Mouse (Mus musculus) intestine, embryonic 14.5 days (tissue): ENCODE data around the gene Slc9a8. TPM values are rescaled to one million over a fixed set of nuclear protein-coding genes. Genes with fewer than 3 reads are reported as not detected.
A peak's percentile ranks its signal among the peaks of the same experiment; 100 is the strongest.

ENCODE experiments used
- ATAC-seq: fragments of 200-750 bp; cut with Nextera tagmentation; replicated peaks from 2 replicates; pipeline ENCODE4 v1.8.0; 2017; ENCODE audit warnings: low read depth, moderate number of reproducible peaks, moderate TSS enrichment, moderate library complexity; ENCODE audit not compliant: low FRiP score, low TSS enrichment
- DNase-seq: peaks from one replicate; pipeline ENCODE4 v3.0.0-alpha.2; 2018; ENCODE audit warnings: low spot score
- H3K27ac ChIP-seq: fragments of 300-500 bp; sonication (generic); 2 replicates; pipeline ENCODE4 v1.5.1; 2014; ENCODE audit warnings: low read depth, mild to moderate bottlenecking, control low read depth
- H3K27me3 ChIP-seq: fragments of 300-500 bp; sonication (generic); replicated peaks from 2 replicates; pipeline ENCODE4 v1.6.1; 2014; ENCODE audit warnings: low read length, control low read depth; ENCODE audit not compliant: control insufficient read depth, insufficient read depth
- H3K36me3 ChIP-seq: fragments of 300-500 bp; sonication (generic); 2 replicates; pipeline ENCODE4 v1.6.1; 2014; ENCODE audit warnings: low read length, control low read depth; ENCODE audit not compliant: control insufficient read depth, insufficient read depth
- H3K4me1 ChIP-seq: fragments of 300-500 bp; sonication (generic); replicated peaks from 2 replicates; pipeline ENCODE4 v1.6.1; 2014; ENCODE audit warnings: low read length, control low read depth, mixed read lengths; ENCODE audit not compliant: control insufficient read depth, insufficient read depth
- H3K4me2 ChIP-seq: fragments of 300-500 bp; sonication (generic); 2 replicates; pipeline ENCODE4 v1.6.1; 2014; ENCODE audit warnings: low read length
- H3K4me3 ChIP-seq: fragments of 300-500 bp; sonication (generic); 2 replicates; pipeline ENCODE4 v1.5.1; 2014; ENCODE audit warnings: low read depth, low read length, control low read depth, mixed read lengths
- H3K9ac ChIP-seq: fragments of 300-500 bp; sonication (generic); 2 replicates; pipeline ENCODE4 v1.6.1; 2014; ENCODE audit warnings: mild to moderate bottlenecking, low read length
- H3K9me3 ChIP-seq: fragments of 300-500 bp; sonication (generic); 2 replicates; pipeline ENCODE4 v1.6.1; 2016; ENCODE audit warnings: low read length, control low read depth; ENCODE audit not compliant: control insufficient read depth
- WGBS: fragments of 180-500 bp; shearing (Covaris S2); extraction: QIAGEN DNeasy Blood & Tissue Kit; methylation state at CpG from one replicate; pipeline ENCODE4 v1.1.7; 2014; 5-methylcytosine and 5-hydroxymethylcytosine counted together
- polyA plus RNA-seq: library from polyadenylated mRNA; unstranded; fragments of >200 nt; fragmentation: Nextera tagmentation; extraction: Ambion mirVana; gene quantifications from 2 replicates; pipeline ENCODE4 v1.2.1, GENCODE M21; 2014

The Slc9a8 gene
- polyA plus RNA-seq, 1 experiment from 2014 or later = 21.0 TPM

DNA sequence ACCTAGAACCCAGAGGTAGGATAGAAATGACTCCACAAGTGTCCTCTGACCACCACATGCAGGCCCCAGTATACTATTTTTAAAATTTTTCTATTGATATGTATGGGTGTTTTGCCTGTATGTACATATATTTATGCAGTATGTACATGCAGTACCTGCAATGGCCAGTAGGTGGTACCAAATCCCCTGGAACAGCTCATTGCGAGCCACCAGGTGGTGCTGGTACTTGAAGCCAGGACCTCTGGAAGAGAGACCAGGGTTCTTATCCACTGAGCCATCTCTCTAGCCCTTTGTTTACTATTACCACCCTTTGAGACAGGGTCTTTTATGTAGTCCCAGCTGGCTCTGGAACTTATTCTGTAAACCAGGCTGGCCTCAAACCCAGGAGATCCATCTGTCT is 2.3 kb upstream of the Slc9a8 start:
- Histone ChIP-seq H3K9me3 (peaks cover 4% of the 10 kb centered on the region), H3K4me2 (no peak overlapping the region), H3K27me3 (no peaks in the 10 kb centered on the region), H3K27ac (no peak overlapping the region), H3K9ac (no peak overlapping the region), H3K36me3 (peaks cover 6% of the 10 kb centered on the region), H3K4me3 (no peak overlapping the region), H3K4me1 (peaks cover 13% of the 10 kb centered on the region; the same call in 1 of the 2 replicates)
- 50% methylated on average over 1 of the region's 1 CpGs for WGBS
- DNase-seq (peak; percentile 77), ATAC-seq (no peak)

DNA sequence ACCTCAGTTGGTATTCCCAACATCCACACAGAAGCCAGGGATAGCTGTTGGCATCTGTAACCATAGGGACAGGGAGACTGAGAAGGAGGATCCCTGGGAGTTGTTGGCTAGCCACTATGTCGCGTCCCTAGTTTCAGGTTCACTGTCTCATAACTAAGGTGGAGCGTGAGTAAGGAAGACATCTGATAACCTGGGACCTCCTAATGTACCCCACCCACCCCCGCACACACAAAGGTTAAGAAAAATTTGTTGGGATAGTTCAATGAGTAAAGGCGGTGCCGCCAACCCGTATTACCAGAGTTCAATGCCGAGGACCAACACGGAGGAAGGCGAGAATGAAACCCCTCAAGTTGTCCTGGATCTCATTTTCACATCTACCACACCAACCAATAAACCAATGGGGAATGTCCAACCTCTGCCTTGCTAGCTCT is 686 bp upstream of the Slc9a8 start:
- H3K27ac ChIP-seq = peak overlapping the region; percentile 98
- peak overlapping the region; percentile 97 for H3K9ac ChIP-seq
- H3K4me1 ChIP-seq = peaks cover 13% of the 10 kb centered on the region; the same call in 1 of the 2 replicates
- peak overlapping the region; percentile 77 for H3K4me3 ChIP-seq
- peaks cover 22% of the 10 kb centered on the region for H3K36me3 ChIP-seq
- 22% methylated on average over 10 of the region's 10 CpGs for WGBS
- H3K9me3 ChIP-seq = peaks cover 4% of the 10 kb centered on the region
- 0 out of 2 replicates have a peak, but pooled peaks have one; percentile 1 for ATAC-seq
- no peaks in the 10 kb centered on the region for H3K27me3 ChIP-seq
- H3K4me2 ChIP-seq = peak overlapping the region; percentile 92
- DNase-seq = peak; percentile 58

DNA sequence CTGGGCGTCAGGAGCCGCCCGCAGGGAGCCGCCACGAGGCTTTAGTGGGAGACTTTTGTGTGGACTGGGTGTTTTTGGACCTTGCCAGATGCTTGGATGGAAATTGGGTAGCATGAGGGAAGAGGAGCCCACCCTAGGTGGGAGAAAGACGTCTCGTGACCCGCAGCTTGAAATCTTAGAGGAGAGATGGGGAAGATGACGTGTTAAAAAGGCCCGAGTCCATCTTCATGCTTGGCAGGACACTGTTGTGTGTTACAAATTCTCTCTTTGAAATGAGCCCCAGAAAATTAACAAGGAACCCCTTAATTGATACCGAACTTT is 598 bp downstream of the Slc9a8 start:
- Histone ChIP-seq H3K36me3 (peaks cover 35% of the 10 kb centered on the region), H3K4me2 (peak overlapping the region; percentile 92), H3K9me3 (peaks cover 4% of the 10 kb centered on the region), H3K4me1 (peaks cover 13% of the 10 kb centered on the region; the same call in 1 of the 2 replicates), H3K27me3 (no peaks in the 10 kb centered on the region), H3K4me3 (peak overlapping the region; percentile 77), H3K27ac (peak overlapping the region; percentile 98), H3K9ac (peak overlapping the region; percentile 97)
- no peak for DNase-seq
- ATAC-seq = no peak
- WGBS = 5% methylated on average over 11 of the region's 11 CpGs

DNA sequence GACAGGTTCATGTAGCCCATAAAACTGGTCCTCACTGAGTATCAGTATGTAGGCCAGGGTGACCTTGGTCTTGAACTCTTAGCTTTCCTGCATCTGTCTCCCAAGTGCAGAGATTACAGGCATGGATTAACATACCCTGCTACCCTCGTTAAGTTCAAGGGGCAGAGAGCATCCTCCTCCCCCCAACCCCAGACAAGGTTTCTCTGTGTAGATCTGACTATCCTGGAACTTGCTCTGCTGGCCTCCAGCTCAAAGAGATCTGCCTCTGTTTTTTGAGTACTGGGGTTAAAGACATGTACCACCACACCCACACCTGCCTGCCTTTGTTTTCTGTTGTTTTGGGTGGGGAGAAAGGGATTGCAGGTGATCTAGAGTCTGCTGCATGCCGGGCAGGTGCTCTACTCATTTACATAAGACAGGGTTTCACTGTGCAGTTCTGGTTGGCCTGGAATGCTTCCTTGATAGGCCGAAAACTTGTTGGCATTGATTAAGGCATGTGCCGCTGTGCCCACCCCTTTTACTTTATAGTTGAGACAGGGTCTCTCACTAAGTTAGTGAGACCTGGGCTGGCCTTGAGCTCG is 1.6 kb downstream of the Slc9a8 start:
- no peak for ATAC-seq
- peaks cover 45% of the 10 kb centered on the region for H3K36me3 ChIP-seq
- no peak overlapping the region for H3K9ac ChIP-seq
- no peak overlapping the region for H3K4me3 ChIP-seq
- no peak overlapping the region for H3K4me2 ChIP-seq
- H3K27me3 ChIP-seq = no peaks in the 10 kb centered on the region
- H3K4me1 ChIP-seq = peaks cover 13% of the 10 kb centered on the region; the same call in 1 of the 2 replicates
- H3K9me3 ChIP-seq = peaks cover 4% of the 10 kb centered on the region
- 89% methylated on average over 5 of the region's 5 CpGs for WGBS
- DNase-seq = no peak
- H3K27ac ChIP-seq = no peak overlapping the region

DNA sequence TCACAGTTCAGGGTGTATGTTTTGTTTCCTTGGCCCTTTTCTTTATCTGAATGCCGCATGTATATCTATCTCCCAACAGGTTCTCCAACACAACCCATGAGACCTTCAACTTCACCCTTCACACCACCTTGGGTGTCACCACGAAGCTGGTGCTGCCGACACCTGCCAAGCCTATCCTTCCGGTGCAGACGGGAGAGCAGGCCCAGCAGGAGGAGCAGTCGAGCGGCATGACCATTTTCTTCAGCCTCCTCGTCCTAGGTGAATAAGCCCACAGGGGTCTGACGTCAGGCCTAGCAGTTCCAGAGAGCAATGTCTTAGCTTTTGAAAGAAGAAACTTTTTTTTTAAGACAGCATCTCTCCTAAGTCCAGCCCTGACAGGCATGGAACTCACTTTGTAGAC is 2.5 kb downstream of the Slc9a8 start:
- Histone ChIP-seq H3K27me3 (no peaks in the 10 kb centered on the region), H3K9ac (no peak overlapping the region), H3K36me3 (peaks cover 54% of the 10 kb centered on the region), H3K4me2 (no peak overlapping the region), H3K4me3 (no peak overlapping the region), H3K27ac (no peak overlapping the region), H3K9me3 (peaks cover 4% of the 10 kb centered on the region), H3K4me1 (peaks cover 13% of the 10 kb centered on the region; the same call in 1 of the 2 replicates)
- ATAC-seq (no peak), DNase-seq (no peak)
- 82% methylated on average over 9 of the region's 9 CpGs for WGBS

DNA sequence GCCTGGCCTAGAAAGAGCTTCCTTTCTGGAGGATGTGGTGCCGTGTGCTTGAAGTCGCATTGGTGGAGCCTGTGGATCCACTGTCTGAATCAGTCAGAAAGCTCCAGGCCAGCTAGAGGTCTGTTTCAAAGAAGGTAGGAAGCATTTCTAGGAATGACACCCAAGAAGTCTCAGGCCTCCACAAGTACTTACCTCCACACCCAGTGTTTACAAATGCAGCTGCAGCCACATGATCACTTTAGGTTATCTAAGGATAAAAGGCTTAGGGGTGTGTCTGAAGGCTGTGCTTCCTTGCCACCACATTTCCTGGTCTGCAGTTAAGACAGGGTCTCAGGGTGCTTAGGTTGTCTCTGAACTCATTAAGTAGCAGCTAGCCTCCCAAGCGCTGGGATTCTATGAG is 3.0 kb downstream of the Slc9a8 start:
- DNase-seq = no peak
- Histone ChIP-seq H3K4me1 (peaks cover 13% of the 10 kb centered on the region; the same call in 1 of the 2 replicates), H3K36me3 (peaks cover 58% of the 10 kb centered on the region), H3K4me2 (no peak overlapping the region), H3K9ac (no peak overlapping the region), H3K9me3 (no peaks in the 10 kb centered on the region), H3K4me3 (no peak overlapping the region), H3K27me3 (no peaks in the 10 kb centered on the region), H3K27ac (no peak overlapping the region)
- WGBS = 93% methylated on average over 3 of the region's 3 CpGs
- ATAC-seq = no peak

DNA sequence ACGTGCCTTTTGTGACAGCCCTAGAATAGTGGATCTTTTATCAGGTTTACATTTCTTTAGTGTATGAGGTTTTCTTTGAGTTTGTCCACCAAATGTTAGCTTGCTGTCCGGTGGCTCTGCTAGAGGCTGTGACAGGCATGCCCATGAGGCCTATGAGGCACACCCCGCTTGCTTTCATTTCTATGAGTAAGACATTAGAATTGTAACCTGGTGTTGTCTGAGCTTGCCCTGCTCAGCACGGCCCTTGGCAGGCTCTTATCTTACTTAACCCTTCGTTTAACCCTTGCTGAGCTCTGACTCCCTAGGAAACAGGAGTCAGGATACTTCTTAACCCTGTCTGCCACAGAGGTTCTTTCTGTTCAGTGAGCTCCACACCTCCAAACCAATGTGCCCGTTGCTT is 3.9 kb downstream of the Slc9a8 start:
- Histone ChIP-seq H3K4me2 (no peak overlapping the region), H3K9me3 (no peaks in the 10 kb centered on the region), H3K36me3 (peaks cover 58% of the 10 kb centered on the region), H3K27me3 (no peaks in the 10 kb centered on the region), H3K4me3 (no peak overlapping the region), H3K27ac (no peak overlapping the region), H3K4me1 (peaks cover 12% of the 10 kb centered on the region; the same call in 1 of the 2 replicates), H3K9ac (no peak overlapping the region)
- no peak for ATAC-seq
- no peak for DNase-seq
- 78% methylated on average over 6 of the region's 6 CpGs for WGBS

DNA sequence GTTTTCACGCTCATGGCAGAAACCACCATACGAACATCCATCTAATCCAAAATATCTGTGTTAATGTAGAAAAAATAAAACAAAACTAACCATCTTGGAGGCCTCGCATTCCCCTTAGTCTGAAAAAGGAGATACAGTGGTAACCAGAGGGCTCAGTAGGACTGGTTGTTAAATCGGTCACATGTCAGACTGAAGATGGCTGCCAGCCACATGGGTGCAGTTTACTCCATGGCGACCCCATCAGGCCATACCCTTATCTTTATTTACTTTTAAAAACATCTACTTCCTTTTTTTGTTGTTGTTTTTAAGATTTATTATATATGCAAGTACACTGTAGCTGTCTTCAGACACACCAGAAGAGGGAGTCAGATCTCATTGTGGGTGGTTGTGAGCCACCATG is 8.1 kb downstream of the Slc9a8 start:
- H3K4me2 ChIP-seq = no peak overlapping the region
- H3K9ac ChIP-seq = no peak overlapping the region
- H3K27ac ChIP-seq = no peak overlapping the region
- ATAC-seq (no peak), DNase-seq (no peak)
- no peaks in the 10 kb centered on the region for H3K27me3 ChIP-seq
- no peaks in the 10 kb centered on the region for H3K9me3 ChIP-seq
- H3K36me3 ChIP-seq = peaks cover 66% of the 10 kb centered on the region
- WGBS = 90% methylated on average over 5 of the region's 5 CpGs
- no peaks in the 10 kb centered on the region for H3K4me1 ChIP-seq
- no peak overlapping the region for H3K4me3 ChIP-seq

DNA sequence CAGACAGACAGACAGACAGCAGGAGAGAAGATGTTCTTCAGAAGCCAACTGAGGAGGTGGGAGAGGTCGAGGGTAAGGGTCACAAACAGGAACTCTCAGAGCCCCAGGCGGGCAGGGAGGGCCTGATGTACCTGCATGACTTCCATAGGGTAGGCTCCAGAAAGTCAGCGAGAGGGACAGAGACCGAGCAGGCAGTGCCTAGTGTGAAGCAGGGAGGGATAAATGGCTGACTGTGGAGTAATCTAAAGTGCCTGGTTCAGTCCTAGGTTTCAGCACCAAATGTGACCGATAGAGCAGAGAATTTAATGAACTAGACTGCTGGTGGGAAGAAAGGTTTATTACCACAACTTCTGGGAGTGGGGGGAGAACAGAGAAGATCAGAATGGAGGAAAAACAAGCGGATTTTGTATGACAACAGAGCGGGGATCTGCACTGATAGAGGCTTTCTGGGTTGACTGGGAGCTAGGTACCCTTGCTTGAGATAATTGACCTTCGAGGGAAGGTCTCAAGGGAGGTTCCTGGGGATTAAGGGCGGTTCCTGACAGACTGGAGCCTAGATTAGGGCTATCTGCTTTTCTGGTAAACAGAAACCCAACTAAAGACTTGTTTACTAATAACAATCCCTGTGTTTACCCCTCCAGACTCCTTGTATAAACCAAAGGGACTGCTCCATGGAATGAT is 9.4 kb downstream of the Slc9a8 start:
- Histone ChIP-seq H3K4me1 (no peaks in the 10 kb centered on the region), H3K9me3 (no peaks in the 10 kb centered on the region), H3K9ac (no peak overlapping the region), H3K27me3 (no peaks in the 10 kb centered on the region), H3K27ac (no peak overlapping the region), H3K36me3 (peaks cover 66% of the 10 kb centered on the region), H3K4me3 (no peak overlapping the region), H3K4me2 (no peak overlapping the region)
- DNase-seq (no peak), ATAC-seq (no peak)
- 52% methylated on average over 9 of the region's 9 CpGs for WGBS
